Comparison of ENCODE assay signal across 9 mouse cellular contexts in genomic region chr4:154549961-154550393, GRCm38 (mm10).
A peak's percentile ranks its signal among the peaks of the same experiment; 100 is the strongest.
DNase-seq lines count a peak whose midpoint lies in the region; ATAC-seq lines count a peak whose summit lies in the region.
"Had no signal": no experiment of that assay in that cellular context is flagged by ENCODE, and none has a peak within 500 bp of the region (broad histone marks: within the 10 kb centered on the region; RNA-seq: fewer than 3 reads in every experiment).

No protein-coding gene starts in this region.

- no peak for DNase-seq in heart, adult 9 months (ENCODE audit: low spot score in 2 of 2)
- DNase-seq in heart, postnatal 4 days, result peak; percentile 43
- peak; percentile 20 to 33 for DNase-seq in left cerebral cortex, adult 18-20 months (ENCODE audit: low spot score in 2 of 2)
- no peak for DNase-seq in spleen, adult 12 weeks (ENCODE audit: low spot score)
- no peak for DNase-seq in spleen, postnatal 14 days (ENCODE audit: low spot score in 2 of 2)

- H3K4me1 ChIP-seq in heart, embryonic 14.5 days (ENCODE audit: control insufficient read depth in 2 of 2, insufficient read depth in 2 of 2, low read length in 2 of 2), result peaks cover 33 to 52% of the 10 kb centered on the region in 2 experiments
- H3K4me1 ChIP-seq in embryonic facial prominence, embryonic 12.5 days, result peaks cover 51% of the 10 kb centered on the region
- H3K4me1 ChIP-seq in midbrain, embryonic 15.5 days, result peaks cover 23% of the 10 kb centered on the region

- no peak for ATAC-seq in heart, embryonic 14.5 days (ENCODE audit: insufficient number of reproducible peaks, insufficient read depth, low FRiP score, low read depth)
- no peak for ATAC-seq in embryonic facial prominence, embryonic 12.5 days (ENCODE audit: insufficient number of reproducible peaks, insufficient read depth, low FRiP score, low TSS enrichment)
- ATAC-seq in midbrain, embryonic 15.5 days (replicated peaks), result peak; percentile 62

- H3K27me3 ChIP-seq in heart, embryonic 14.5 days (ENCODE audit: control insufficient read depth, insufficient read depth, low read length), result no peaks in the 10 kb centered on the region
- 0 out of 2 replicates have a peak, but pooled peaks cover 4% of the 10 kb centered on the region for H3K27me3 ChIP-seq in embryonic facial prominence, embryonic 12.5 days
- peaks cover 20% of the 10 kb centered on the region for H3K27me3 ChIP-seq in midbrain, embryonic 15.5 days (replicated peaks)

- 36% methylated on average over 17 of the region's 17 CpGs for WGBS in heart, embryonic 14.5 days
- WGBS in embryonic facial prominence, embryonic 12.5 days, result 23% methylated on average over 17 of the region's 17 CpGs
- WGBS in midbrain, embryonic 15.5 days, result 8% methylated on average over 17 of the region's 17 CpGs

- H3K4me3 ChIP-seq in heart, embryonic 14.5 days (ENCODE audit: control insufficient read depth in 1 of 2, insufficient read depth in 1 of 2, low read depth in 1 of 2, low read length in 2 of 2), result peak overlapping the region in 1 of 2 experiments; percentile 1; a peak in 1 of 4 replicates
- no peak overlapping the region for H3K4me3 ChIP-seq in embryonic facial prominence, embryonic 12.5 days
- H3K4me3 ChIP-seq in midbrain, embryonic 15.5 days, result peak overlapping the region; percentile 1; the same call in 1 of the 2 replicates

- no peaks in the 10 kb centered on the region for H3K36me3 ChIP-seq in heart, embryonic 14.5 days (ENCODE audit: control insufficient read depth, insufficient read depth, low read length)
- H3K36me3 ChIP-seq in embryonic facial prominence, embryonic 12.5 days, result no peaks in the 10 kb centered on the region
- H3K36me3 ChIP-seq in midbrain, embryonic 15.5 days (replicated peaks), result no peaks in the 10 kb centered on the region
- H3K36me3 ChIP-seq: G1E had no signal

- H3K9ac ChIP-seq in heart, embryonic 14.5 days (ENCODE audit: low read length), result peak overlapping the region; percentile 38
- no peak overlapping the region for H3K9ac ChIP-seq in embryonic facial prominence, embryonic 12.5 days
- peak overlapping the region; percentile 3; the same call in 1 of the 2 replicates for H3K9ac ChIP-seq in midbrain, embryonic 15.5 days

- no peaks in the 10 kb centered on the region for H3K9me3 ChIP-seq in heart, embryonic 14.5 days (ENCODE audit: control insufficient read depth, low read length)
- no peaks in the 10 kb centered on the region for H3K9me3 ChIP-seq in embryonic facial prominence, embryonic 12.5 days
- H3K9me3 ChIP-seq in midbrain, embryonic 15.5 days, result no peaks in the 10 kb centered on the region

- H3K27ac ChIP-seq in heart, embryonic 14.5 days (replicated peaks in 1 of 2; ENCODE audit: control insufficient read depth in 1 of 2, insufficient read depth in 1 of 2, low read depth in 2 of 2, low read length in 2 of 2), result peak overlapping the region in 1 of 2 experiments; percentile 33; a peak in 1 of 4 replicates
- H3K27ac ChIP-seq in embryonic facial prominence, embryonic 12.5 days, result 0 out of 2 replicates have a peak overlapping the region, but pooled peaks have one; percentile 46
- peak overlapping the region; percentile 59 for H3K27ac ChIP-seq in midbrain, embryonic 15.5 days

- peak overlapping the region; percentile 54 for H3K4me2 ChIP-seq in heart, embryonic 14.5 days (ENCODE audit: low read length)
- H3K4me2 ChIP-seq in embryonic facial prominence, embryonic 12.5 days (replicated peaks), result peak overlapping the region; percentile 31
- peak overlapping the region; percentile 31 for H3K4me2 ChIP-seq in midbrain, embryonic 15.5 days

Comparison
In these comparisons a context has a peak if more than half of its experiments do, and no peak if none do; other contexts are left out.
1. DNase-seq: peak in heart, postnatal 4 days (single experiment) and left cerebral cortex, adult 18-20 months (2 of 2); none in heart, adult 9 months (0 of 2), spleen, adult 12 weeks (single experiment) and spleen, postnatal 14 days (0 of 2).
2. Peak in every context shown above with its lines, with median percentiles within 50 percentile points of each other: H3K4me2 ChIP-seq.